Mouse (Mus musculus) mouse embryonic stem cell (cell line): ENCODE data around the gene Klb.

Experiments used
- in situ Hi-C, 2 experiments: fragments of 300-500 bp; cut with MboI; formaldehyde crosslinking; loops; 1 replicate in 1 of 2; 3 replicates in 1 of 2; pipeline ENCODE4 v1.14.3; 2019 to 2020; ENCODE audit warnings: low sequenced_read_pairs in 2 of 2, low pct_unique_long_range_greater_than_20kb in 1 of 2, mixed read lengths in 1 of 2; ENCODE audit not compliant: unreplicated experiment in 1 of 2

The Klb gene

GRCm38 (mm10) chr5:65428321-65428720 lies 80.2 kb downstream of the Klb start:
- in situ Hi-C loops = no loop called here

- in situ Hi-C loops = no loop called here
Measured at GRCm38 (mm10) chr5:65429441-65429840, 81.3 kb downstream of the Klb start.
